Mouse (Mus musculus) midbrain, postnatal 0 days (tissue): ENCODE results near the gene Pde11a. TPM values are rescaled to one million over a fixed set of nuclear protein-coding genes. Genes with fewer than 3 reads are reported as not detected.
A peak's percentile ranks its signal among the peaks of the same experiment; 100 is the strongest.

Experiments
- ATAC-seq: fragments of 200-750 bp; cut with Nextera tagmentation; 2 replicates; pipeline ENCODE4 v1.8.0; 2017; ENCODE audit warnings: moderate number of reproducible peaks, mild to moderate bottlenecking, moderate TSS enrichment, moderate library complexity; ENCODE audit not compliant: low FRiP score
- DNase-seq: peaks from one replicate; pipeline ENCODE4 v3.0.0-alpha.2; 2015; ENCODE audit warnings: low spot score
- H3K27ac ChIP-seq: fragments of 300-500 bp; sonication (generic); 2 replicates; pipeline ENCODE4 v1.5.1; 2014; ENCODE audit warnings: low read depth, mild to moderate bottlenecking, low read length, mixed read lengths
- H3K27me3 ChIP-seq: fragments of 300-500 bp; sonication (generic); 2 replicates; pipeline ENCODE4 v1.6.1; 2014; ENCODE audit warnings: low read length, control low read depth, mixed read lengths; ENCODE audit not compliant: insufficient read depth
- H3K36me3 ChIP-seq: fragments of 300-500 bp; sonication (generic); 2 replicates; pipeline ENCODE4 v1.6.1; 2014; ENCODE audit warnings: low read length, control low read depth, mixed read lengths; ENCODE audit not compliant: insufficient read depth
- H3K4me1 ChIP-seq: fragments of 300-500 bp; sonication (generic); 2 replicates; pipeline ENCODE4 v1.6.1; 2014; ENCODE audit warnings: mild to moderate bottlenecking, control low read depth, antibody characterized with exemption, low read length, mixed read lengths; ENCODE audit not compliant: insufficient read depth
- H3K4me2 ChIP-seq: fragments of 300-500 bp; sonication (generic); 2 replicates; pipeline ENCODE4 v1.6.1; 2014; ENCODE audit warnings: low read depth, mild to moderate bottlenecking, low read length, mixed read lengths; ENCODE audit not compliant: poor library complexity, severe bottlenecking
- H3K4me3 ChIP-seq: fragments of 300-500 bp; sonication (generic); 2 replicates; pipeline ENCODE4 v1.5.1; 2014; ENCODE audit warnings: low read depth, mild to moderate bottlenecking, low read length, moderate library complexity
- H3K9ac ChIP-seq: fragments of 300-500 bp; sonication (generic); replicated peaks from 2 replicates; pipeline ENCODE4 v1.6.1; 2014; ENCODE audit warnings: mild to moderate bottlenecking, low read length, moderate library complexity, mixed read lengths; ENCODE audit not compliant: poor library complexity, severe bottlenecking
- H3K9me3 ChIP-seq: fragments of 300-500 bp; sonication (generic); 2 replicates; pipeline ENCODE4 v1.6.1; 2016; ENCODE audit warnings: low read length, control low read depth
- CTCF ChIP-seq: IDR thresholded peaks from 2 replicates; pipeline ENCODE4 v1.5.1; 2016; ENCODE audit warnings: antibody characterized with exemption, mild to moderate bottlenecking
- WGBS: fragments of 180-500 bp; shearing (Covaris S2); extraction: QIAGEN DNeasy Blood & Tissue Kit; methylation state at CpG from one replicate; pipeline ENCODE4 v1.1.7; 2014; 5-methylcytosine and 5-hydroxymethylcytosine counted together
- polyA plus RNA-seq: library from polyadenylated mRNA; unstranded; fragments of >200 nt; fragmentation: Nextera tagmentation; extraction: Ambion mirVana; gene quantifications from 2 replicates; pipeline ENCODE4 v1.2.1, GENCODE M21; 2015
- total RNA-seq: library from RNA; depleted of rRNA; stranded (reverse); fragments of >200 nt; gene quantifications from 2 replicates; pipeline ENCODE4 v1.2.3, GENCODE M21; 2014

Gene Pde11a
- total and polyA plus RNA-seq, 2 experiments from 2014 or later: 0.94 to 1.1 TPM

DNA sequence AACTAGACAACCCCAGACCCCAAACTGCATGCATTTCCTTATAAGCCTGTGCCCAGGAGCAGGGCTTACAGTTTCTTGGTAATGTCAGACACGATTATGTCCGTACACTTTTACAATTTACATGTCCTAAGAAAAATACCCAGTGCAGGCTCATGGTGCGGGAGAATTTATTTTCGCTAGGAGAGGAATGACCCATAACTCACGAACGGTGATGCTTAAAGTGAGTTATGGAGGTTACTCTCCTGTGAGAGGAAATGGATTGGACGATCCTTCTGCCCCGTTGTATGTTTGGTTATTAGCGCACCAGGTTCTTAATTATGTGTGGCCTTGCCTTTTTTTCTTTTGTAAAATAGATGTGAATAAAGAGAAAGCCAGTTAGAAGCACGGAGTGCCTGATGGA lies 270.4 kb downstream of the Pde11a start:
- H3K4me1 ChIP-seq: no peaks in the 10 kb centered on the region
- no peak overlapping the region for H3K4me2 ChIP-seq
- no peak for DNase-seq
- H3K4me3 ChIP-seq: no peak overlapping the region
- H3K9ac ChIP-seq: no peak overlapping the region
- no peaks in the 10 kb centered on the region for H3K27me3 ChIP-seq
- no peaks in the 10 kb centered on the region for H3K36me3 ChIP-seq
- WGBS: 86% methylated on average over 10 of the region's 10 CpGs
- no peak for ATAC-seq
- H3K27ac ChIP-seq: no peak overlapping the region
- no peaks in the 10 kb centered on the region for H3K9me3 ChIP-seq
- TF ChIP-seq CTCF: no peak

DNA sequence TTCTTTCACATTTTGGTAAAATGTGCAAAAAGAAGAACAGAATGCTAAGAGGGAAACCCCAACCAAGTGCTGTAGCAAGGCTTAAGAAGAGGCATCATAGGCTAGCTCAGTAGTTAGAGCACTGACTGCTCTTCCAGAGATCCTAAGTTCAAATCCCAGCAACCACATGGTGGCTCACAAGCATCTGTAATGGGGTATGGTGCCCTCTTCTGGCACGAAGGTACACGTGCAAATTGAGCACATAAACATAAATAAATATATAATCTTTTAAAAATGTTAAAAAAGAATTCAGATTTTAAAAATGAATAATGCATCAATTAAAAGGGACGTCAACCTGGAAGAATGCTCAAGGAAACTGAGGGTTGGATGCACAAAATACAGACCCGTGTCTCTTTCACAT lies 271.4 kb downstream of the Pde11a start:
- WGBS: 50% methylated on average over 4 of the region's 4 CpGs
- Histone ChIP-seq H3K4me1 (no peaks in the 10 kb centered on the region), H3K27ac (no peak overlapping the region), H3K27me3 (no peaks in the 10 kb centered on the region), H3K4me3 (no peak overlapping the region), H3K9me3 (no peaks in the 10 kb centered on the region), H3K4me2 (no peak overlapping the region), H3K9ac (no peak overlapping the region), H3K36me3 (no peaks in the 10 kb centered on the region)
- ATAC-seq (no peak), DNase-seq (peak; percentile 22)
- peak; percentile 78 for TF ChIP-seq CTCF

DNA sequence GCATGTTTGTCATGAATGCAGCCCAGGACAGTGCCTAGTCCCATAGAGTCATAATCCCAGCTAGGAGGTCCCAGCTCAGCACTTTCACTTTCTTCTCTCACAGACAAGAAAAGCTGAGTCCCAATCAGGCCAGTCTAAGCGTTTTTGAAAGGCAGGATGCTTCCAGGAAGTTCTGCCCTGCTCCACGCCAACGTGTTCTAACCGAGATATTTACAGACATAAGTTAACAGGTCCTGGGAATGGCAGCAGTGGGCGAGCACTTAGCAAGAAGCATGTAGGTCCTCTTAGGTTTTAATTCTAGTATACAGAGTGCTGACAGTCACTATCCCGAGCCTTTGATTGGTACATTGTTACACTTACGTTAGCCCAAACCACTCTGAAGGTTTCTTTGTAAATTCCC lies 273.3 kb downstream of the Pde11a start:
- Histone ChIP-seq H3K4me2 (no peak overlapping the region), H3K4me3 (no peak overlapping the region), H3K27ac (no peak overlapping the region), H3K9ac (no peak overlapping the region), H3K36me3 (no peaks in the 10 kb centered on the region), H3K27me3 (no peaks in the 10 kb centered on the region), H3K4me1 (no peaks in the 10 kb centered on the region), H3K9me3 (no peaks in the 10 kb centered on the region)
- TF ChIP-seq CTCF: no peak
- ATAC-seq (no peak), DNase-seq (no peak)
- WGBS: 78% methylated on average over 7 of the region's 7 CpGs

DNA sequence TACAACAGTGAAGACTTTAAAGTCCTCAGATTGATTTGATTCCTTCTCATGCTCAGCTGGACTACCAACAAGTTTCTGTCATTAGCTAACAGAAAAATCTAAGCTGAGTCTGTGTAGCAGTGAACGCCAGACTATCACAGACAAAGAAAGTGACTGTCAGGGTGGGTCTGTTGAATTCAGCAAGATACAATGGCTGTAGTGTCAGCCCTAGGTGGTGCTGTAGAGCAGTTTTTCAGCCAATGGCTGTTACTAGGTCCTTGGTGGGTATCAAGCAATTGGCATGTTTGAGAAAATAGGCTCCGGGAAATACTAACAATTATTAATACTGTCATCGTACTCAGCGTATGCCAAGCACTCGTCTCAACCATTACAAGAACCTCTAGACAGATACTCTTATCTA lies 274.5 kb downstream of the Pde11a start:
- 76% methylated on average over 5 of the region's 5 CpGs for WGBS
- no peak overlapping the region for H3K4me2 ChIP-seq
- TF ChIP-seq CTCF: peak; percentile 63
- no peaks in the 10 kb centered on the region for H3K27me3 ChIP-seq
- H3K36me3 ChIP-seq: no peaks in the 10 kb centered on the region
- no peak overlapping the region for H3K4me3 ChIP-seq
- H3K27ac ChIP-seq: no peak overlapping the region
- ATAC-seq (no peak), DNase-seq (peak; percentile 76)
- no peaks in the 10 kb centered on the region for H3K4me1 ChIP-seq
- no peaks in the 10 kb centered on the region for H3K9me3 ChIP-seq
- H3K9ac ChIP-seq: no peak overlapping the region

DNA sequence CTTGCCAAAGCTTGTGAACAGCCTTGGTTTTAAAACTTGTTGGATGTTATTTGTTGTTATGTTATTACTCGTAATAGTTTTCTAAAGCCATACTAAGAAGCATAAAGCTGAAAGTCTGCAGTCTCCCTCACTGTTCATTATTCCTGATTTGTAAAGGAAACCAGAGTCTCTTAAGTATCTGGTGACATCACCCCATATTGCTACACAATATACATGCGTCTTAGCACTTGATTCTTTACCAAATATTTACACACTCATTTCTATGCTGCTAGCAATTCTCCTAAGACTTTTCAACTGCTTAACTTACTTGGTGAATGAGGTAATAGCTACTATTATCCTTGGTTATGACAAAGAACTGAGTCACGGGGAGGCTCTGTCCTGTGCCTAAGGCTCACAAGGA lies 278.4 kb downstream of the Pde11a start:
- Histone ChIP-seq H3K9me3 (no peaks in the 10 kb centered on the region), H3K27me3 (no peaks in the 10 kb centered on the region), H3K27ac (no peak overlapping the region), H3K4me2 (no peak overlapping the region), H3K36me3 (no peaks in the 10 kb centered on the region), H3K4me1 (no peaks in the 10 kb centered on the region), H3K4me3 (no peak overlapping the region), H3K9ac (no peak overlapping the region)
- ATAC-seq: no peak
- 85% methylated on average over 3 of the region's 3 CpGs for WGBS
- TF ChIP-seq CTCF: no peak
- no peak for DNase-seq

DNA sequence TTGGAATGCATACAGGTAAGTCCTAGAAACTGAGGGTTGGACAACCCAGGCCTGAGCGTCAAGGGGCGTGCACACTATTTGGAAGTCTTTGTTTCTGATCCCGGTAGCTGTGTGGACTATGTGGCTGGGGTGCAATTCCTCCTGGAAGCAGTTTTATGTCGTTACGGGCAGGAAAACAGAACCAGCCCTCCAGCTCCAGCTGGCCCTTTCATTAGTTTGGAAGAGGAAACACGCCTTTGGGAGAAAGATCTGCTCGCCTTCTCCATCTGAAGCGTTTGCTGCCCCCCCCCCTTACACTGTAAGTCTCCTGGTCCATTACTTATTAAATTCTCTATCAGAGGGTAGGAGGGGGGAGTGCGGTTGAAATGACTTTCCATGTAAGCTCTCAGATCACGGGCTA lies 279.0 kb downstream of the Pde11a start:
- H3K9me3 ChIP-seq: no peaks in the 10 kb centered on the region
- 77% methylated on average over 10 of the region's 10 CpGs for WGBS
- DNase-seq (no peak), ATAC-seq (no peak)
- no peaks in the 10 kb centered on the region for H3K27me3 ChIP-seq
- no peak overlapping the region for H3K9ac ChIP-seq
- no peaks in the 10 kb centered on the region for H3K36me3 ChIP-seq
- no peak overlapping the region for H3K4me2 ChIP-seq
- no peaks in the 10 kb centered on the region for H3K4me1 ChIP-seq
- TF ChIP-seq CTCF: no peak
- no peak overlapping the region for H3K4me3 ChIP-seq
- H3K27ac ChIP-seq: no peak overlapping the region
